Mouse (Mus musculus) CD4-positive, CD25-positive, alpha-beta regulatory T cell (primary cell): ENCODE results near the gene Slc22a14. TPM values are rescaled to one million over a fixed set of nuclear protein-coding genes. Genes with fewer than 3 reads are reported as not detected.

ENCODE experiments used
- polyA plus RNA-seq: library from polyadenylated mRNA; unstranded; fragments of 100-300 nt; shearing (Covaris generic); gene quantifications from one replicate; pipeline ENCODE4 v1.2.1, GENCODE M21; 2017

The Slc22a14 gene
- polyA plus RNA-seq: not detected

GRCm38 (mm10) chr9:119365284-119365683 lies at the start of gene Slc22a14:
Slc22a14 (minus strand) TSS chr9:119365553.

DNA sequence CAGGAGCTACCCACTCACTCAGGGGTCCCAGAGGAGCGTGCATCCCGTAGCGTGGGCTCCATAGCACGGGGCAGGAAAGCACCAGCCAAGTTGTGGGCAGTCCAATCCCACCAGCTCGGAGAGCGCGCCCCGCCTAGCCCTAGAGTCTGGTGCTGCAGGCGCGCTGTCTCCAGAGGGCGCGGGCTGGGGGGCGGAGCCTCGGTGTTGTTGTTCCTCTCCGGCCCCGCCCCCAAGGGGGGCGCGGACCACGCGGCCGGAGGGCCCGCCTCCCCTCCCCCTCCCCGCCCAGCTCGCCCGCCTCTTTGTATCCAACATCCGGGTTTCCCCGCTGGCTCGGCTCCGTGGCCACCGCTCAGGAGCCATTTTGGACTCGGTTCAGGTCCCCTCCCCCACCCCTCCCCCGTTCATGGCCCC lies 36.5 kb upstream of the Slc22a14 start, which contains the start of gene Acvr2b:
Gene Acvr2b (plus strand): TSS at position 318 of the 414 bp plus-strand sequence.

GRCm38 (mm10) chr9:119357331-119358057 lies 7.9 kb downstream of the Slc22a14 start, which contains the start of gene Xylb:
Xylb (plus strand) TSS chr9:119357381.

GRCm38 (mm10) chr9:119340909-119341816 lies 24.2 kb downstream of the Slc22a14 start, which contains the start of gene Myd88:
Myd88 (minus strand) TSS chr9:119341411.

DNA sequence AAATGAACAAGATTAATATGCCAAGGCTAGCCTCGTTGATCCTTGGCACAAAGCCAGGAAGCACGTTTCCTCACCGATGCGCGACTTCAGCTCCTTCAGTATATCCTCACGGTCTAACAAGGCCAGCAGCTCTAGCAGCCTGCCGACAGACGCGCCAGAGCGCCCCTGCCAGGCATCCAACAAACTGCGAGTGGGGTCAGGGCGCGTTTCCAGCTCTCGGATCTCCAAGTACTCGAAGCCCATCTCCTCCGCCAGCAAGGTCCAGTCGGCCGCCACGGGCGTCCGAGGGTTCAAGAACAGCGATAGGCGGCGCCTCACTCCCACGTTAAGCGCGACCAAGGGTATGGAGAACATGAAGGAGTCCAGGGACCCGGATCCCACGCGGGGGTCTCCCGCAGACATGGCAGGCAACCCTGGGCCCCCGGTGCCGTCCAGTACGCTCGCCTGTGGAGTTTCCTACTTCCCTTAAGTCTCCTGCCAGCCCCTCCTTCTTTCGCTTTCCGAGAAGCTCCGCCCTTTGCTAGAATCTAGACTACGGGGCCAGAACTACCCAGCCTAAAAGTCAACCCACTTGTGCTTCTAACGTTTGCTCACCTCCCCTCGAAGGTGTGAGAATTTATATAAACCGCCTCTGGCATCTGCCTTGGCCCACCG lies 25.7 kb downstream of the Slc22a14 start, which contains the start of gene Acaa1a:
Gene Acaa1a (plus strand): TSS at position 119 of the 654 bp plus-strand sequence.

DNA sequence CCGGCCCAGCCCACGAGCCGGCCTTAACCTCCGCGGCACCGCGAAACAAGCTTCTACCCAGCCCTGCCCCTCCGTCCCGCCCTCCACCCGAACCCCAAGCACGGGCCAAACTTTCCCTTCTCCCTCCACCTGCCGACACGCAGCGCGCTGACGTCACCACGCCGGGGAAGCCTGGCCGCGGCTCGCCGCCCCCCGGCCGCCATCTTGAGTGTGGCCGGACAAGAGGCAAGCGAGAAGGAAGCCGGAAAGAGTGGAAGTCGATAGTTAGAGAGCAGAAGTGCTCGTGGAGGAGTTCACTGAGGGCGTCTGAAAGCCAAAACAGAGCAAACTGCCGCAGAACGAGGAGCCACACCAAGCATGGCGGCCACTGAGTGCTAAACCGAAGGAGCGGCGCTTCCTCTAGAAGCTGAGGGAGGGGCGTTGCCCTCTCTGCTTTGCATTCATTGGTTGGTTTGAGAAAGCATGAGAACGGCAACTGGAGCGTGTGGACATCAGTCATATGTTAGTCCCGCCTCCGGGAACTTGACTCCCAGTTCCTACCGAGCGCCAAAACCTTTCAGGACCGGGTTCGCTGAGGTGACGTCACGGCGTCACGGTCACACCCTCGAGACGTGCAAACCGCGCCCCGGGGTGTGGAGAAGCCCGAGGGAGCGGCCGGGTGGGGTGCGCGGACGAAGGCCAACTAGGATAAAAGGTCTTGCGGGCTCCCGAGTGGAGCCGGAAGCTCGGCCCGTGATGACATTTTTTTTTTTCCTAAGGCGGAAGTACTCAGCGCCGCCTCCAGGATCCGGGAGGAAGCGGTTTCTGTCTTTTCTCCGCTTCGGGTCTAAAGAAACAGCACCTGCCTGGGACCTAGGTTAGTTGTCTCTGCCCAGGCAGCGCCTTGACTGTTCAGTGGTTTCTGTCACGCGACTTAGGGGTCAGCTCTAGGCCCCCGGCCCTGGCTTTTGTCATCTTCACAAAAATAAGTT lies 42.8 kb downstream of the Slc22a14 start, which contains the start of gene Oxsr1:
Gene Oxsr1 (minus strand): TSS at position 139 of the 971 bp plus-strand sequence.

DNA sequence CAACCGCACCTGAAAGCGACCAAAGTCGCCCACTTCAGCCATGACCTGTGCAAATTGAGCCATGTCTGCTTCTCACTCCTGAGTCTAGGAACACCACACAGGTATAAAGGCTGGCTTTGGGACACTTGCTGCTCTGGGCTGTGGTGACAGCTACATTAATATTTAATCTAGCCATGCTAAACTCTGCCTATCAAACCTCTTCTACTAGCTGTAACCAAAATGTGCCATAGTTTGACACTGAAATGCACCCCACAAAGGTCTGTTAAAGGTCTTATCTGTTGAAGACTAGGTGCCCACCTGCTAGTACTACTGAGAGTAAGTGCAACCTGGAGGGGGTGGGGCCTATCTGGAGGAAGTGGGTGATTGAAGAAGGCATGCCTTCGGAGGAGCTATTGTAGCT lies 156.4 kb downstream of the Slc22a14 start, which contains the start of gene Slc22a13:
Gene Slc22a13 (minus strand): TSS at position 101 of the 400 bp plus-strand sequence.

GRCm38 (mm10) chr9:119158861-119159260 lies 206.5 kb downstream of the Slc22a14 start, which contains the start of gene Gm47289:
Gm47289 (plus strand) TSS chr9:119159161.

GRCm38 (mm10) chr9:119156278-119157201 lies 208.8 kb downstream of the Slc22a14 start, which contains the start of gene Acaa1b:
Acaa1b (minus strand) TSS chr9:119157093.

Other genes with a start within 250 kb of the Slc22a14 start
- gene Acaa1b, start 208.5 kb downstream of the Slc22a14 start, polyA plus RNA-seq: 0.29 TPM
- not detected for gene Gm47289, start 206.4 kb downstream of the Slc22a14 start, polyA plus RNA-seq
- 0.10 TPM for gene Slc22a13, start 156.5 kb downstream of the Slc22a14 start, polyA plus RNA-seq
- 22.7 TPM for gene Oxsr1, start 43.1 kb downstream of the Slc22a14 start, polyA plus RNA-seq
- gene Acaa1a, start 25.9 kb downstream of the Slc22a14 start, polyA plus RNA-seq: 112 TPM
- 87.5 TPM for gene Myd88, start 24.1 kb downstream of the Slc22a14 start, polyA plus RNA-seq
- 0.81 TPM for gene Xylb, start 8.2 kb downstream of the Slc22a14 start, polyA plus RNA-seq
- gene Acvr2b, start 36.6 kb upstream of the Slc22a14 start, polyA plus RNA-seq: 0.71 TPM
- gene Exog, start 79.4 kb upstream of the Slc22a14 start, polyA plus RNA-seq: 17.6 TPM
- 0.35 TPM for gene Scn5a, start 213.5 kb upstream of the Slc22a14 start, polyA plus RNA-seq